Comparison of ENCODE assay signal across 8 mouse cellular contexts in the genomic region with DNA sequence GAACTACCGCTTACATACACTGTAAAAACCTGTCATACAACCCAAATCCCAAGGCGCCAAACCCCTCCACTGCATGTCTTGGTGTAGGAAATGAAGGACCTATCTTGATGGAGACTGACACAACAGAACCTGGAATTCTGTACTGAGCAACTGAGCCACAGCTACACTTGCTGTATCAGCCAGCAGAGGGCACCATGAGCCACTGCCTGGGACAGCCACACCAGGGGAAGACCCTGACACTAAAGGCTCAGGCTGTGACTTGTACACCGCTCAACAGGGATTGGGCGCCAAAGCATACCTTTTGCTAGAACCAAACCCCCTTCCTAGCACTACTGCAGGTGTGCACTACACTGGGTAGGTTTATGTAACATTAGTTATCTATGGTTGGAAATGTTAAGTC.
DNase-seq lines count a peak whose midpoint lies in the region; ATAC-seq and TF ChIP-seq lines count a peak whose summit lies in the region.

No protein-coding gene starts in this region.

- no peak overlapping the region for H3K4me2 ChIP-seq in intestine, embryonic 16.5 days (ENCODE audit: low read depth, low read length)
- no peak overlapping the region for H3K4me2 ChIP-seq in midbrain, postnatal 0 days (ENCODE audit: low read depth, low read length, poor library complexity, severe bottlenecking)

- DNase-seq in urinary bladder, postnatal 14 days (ENCODE audit: low spot score) = peak; percentile 68
- no peak for DNase-seq in urinary bladder, adult 2 months (ENCODE audit: low spot score)
- DNase-seq in cerebellum, postnatal 36 days = peak; percentile 75 to 77
- peak; percentile 64 to 69 for DNase-seq in gastrocnemius, adult 8-10 months (ENCODE audit: low spot score in 2 of 2)
- peak; percentile 74 to 77 for DNase-seq in left cerebral cortex, postnatal 25 days (ENCODE audit: low spot score in 2 of 2)
- peak; percentile 73 for DNase-seq in midbrain, postnatal 0 days (ENCODE audit: low spot score)
- DNase-seq in thymus, adult 18-20 months = peak; percentile 56 to 64

- intact Hi-C loops in left cerebral cortex, postnatal 25 days (cut with DNase I) = loop anchor here (2.0 kb wide), 2 partner anchors 344 to 364 kb away; no protein-coding TSS in a partner anchor

- ATAC-seq in intestine, embryonic 16.5 days = peak; percentile 69
- ATAC-seq in midbrain, postnatal 0 days (ENCODE audit: low FRiP score) = no peak

- no peak overlapping the region for H3K9ac ChIP-seq in intestine, embryonic 16.5 days (ENCODE audit: low read depth, low read length)
- no peak overlapping the region for H3K9ac ChIP-seq in midbrain, postnatal 0 days (replicated peaks; ENCODE audit: low read length, poor library complexity, severe bottlenecking)

- H3K27me3 ChIP-seq in intestine, embryonic 16.5 days (replicated peaks; ENCODE audit: control insufficient read depth, insufficient read depth, low read length) = no peaks in the 10 kb centered on the region
- no peaks in the 10 kb centered on the region for H3K27me3 ChIP-seq in midbrain, postnatal 0 days (ENCODE audit: insufficient read depth, low read length)

- no peaks in the 10 kb centered on the region for H3K4me1 ChIP-seq in intestine, embryonic 16.5 days (ENCODE audit: control insufficient read depth, insufficient read depth, low read length)
- no peaks in the 10 kb centered on the region; the same call in 1 of the 2 replicates for H3K4me1 ChIP-seq in midbrain, postnatal 0 days (ENCODE audit: insufficient read depth, low read length)

- peak; percentile 88 for TF ChIP-seq CTCF in midbrain, postnatal 0 days (IDR thresholded peaks at IDR 0.05)

- H3K36me3 ChIP-seq in intestine, embryonic 16.5 days (ENCODE audit: control insufficient read depth, insufficient read depth, low read length) = peaks cover 11% of the 10 kb centered on the region
- H3K36me3 ChIP-seq in midbrain, postnatal 0 days (ENCODE audit: insufficient read depth, low read length) = peaks cover 28% of the 10 kb centered on the region

- WGBS in intestine, embryonic 16.5 days = 79% methylated on average over 4 of the region's 4 CpGs
- 82% methylated on average over 4 of the region's 4 CpGs for WGBS in midbrain, postnatal 0 days

- H3K4me3 ChIP-seq in intestine, embryonic 16.5 days (ENCODE audit: low read length) = no peak overlapping the region
- no peak overlapping the region for H3K4me3 ChIP-seq in midbrain, postnatal 0 days (ENCODE audit: low read depth, low read length)

- H3K9me3 ChIP-seq in intestine, embryonic 16.5 days (ENCODE audit: control insufficient read depth, low read length) = no peaks in the 10 kb centered on the region
- H3K9me3 ChIP-seq in midbrain, postnatal 0 days (ENCODE audit: low read length) = no peaks in the 10 kb centered on the region

- no peak overlapping the region for H3K27ac ChIP-seq in intestine, embryonic 16.5 days (ENCODE audit: low read length)
- H3K27ac ChIP-seq in midbrain, postnatal 0 days (ENCODE audit: low read depth, low read length) = no peak overlapping the region
